Mouse (Mus musculus): ENCODE measurements around the gene Plekha5. TPM values are rescaled to one million over a fixed set of nuclear protein-coding genes. Genes with fewer than 3 reads are reported as not detected.
A peak's percentile ranks its signal among the peaks of the same experiment; 100 is the strongest.

Gene Plekha5
- total RNA-seq, 2 experiments from 2014 or later, result 10.0 to 12.9 TPM

- no peak for TF ChIP-seq CTCF (IDR thresholded peaks at IDR 0.05)
- Histone ChIP-seq H3K27ac (peak overlapping the region; percentile 95), H3K4me3 (peak overlapping the region; percentile 93)
- intact Hi-C loops (cut with DNase I), result no loop called here
- peak; percentile 97 for DNase-seq
Measured at GRCm38 (mm10) chr6:140623226-140624095, 199.6 kb downstream of the Plekha5 start.

- peak overlapping the region; percentile 93 for H3K4me3 ChIP-seq
- intact Hi-C loops (cut with DNase I), result no loop called here
- no peak for TF ChIP-seq CTCF (IDR thresholded peaks at IDR 0.05)
- H3K27ac ChIP-seq, result peak overlapping the region; percentile 95
- peak; percentile 49 for DNase-seq
Measured at GRCm38 (mm10) chr6:140624096-140625051, 200.5 kb downstream of the Plekha5 start.

GRCm38 (mm10) chr6:140629176-140629859 is 205.5 kb downstream of the Plekha5 start:
- no peak overlapping the region for H3K4me3 ChIP-seq
- no peak overlapping the region for H3K27ac ChIP-seq
- no peak for TF ChIP-seq CTCF (IDR thresholded peaks at IDR 0.05)
- intact Hi-C loops (cut with DNase I), result no loop called here
- DNase-seq, result no peak

GRCm38 (mm10) chr6:140630306-140630705 is 206.5 kb downstream of the Plekha5 start:
- H3K4me3 ChIP-seq, result no peak overlapping the region
- no peak for TF ChIP-seq CTCF (IDR thresholded peaks at IDR 0.05)
- H3K27ac ChIP-seq, result no peak overlapping the region
- intact Hi-C loops (cut with DNase I), result no loop called here
- no peak for DNase-seq

- intact Hi-C loops (cut with DNase I), result no loop called here
- no peak for DNase-seq
- no peak for TF ChIP-seq CTCF (IDR thresholded peaks at IDR 0.05)
- Histone ChIP-seq H3K27ac (no peak overlapping the region), H3K4me3 (no peak overlapping the region)
Measured at GRCm38 (mm10) chr6:140633616-140634015, 209.8 kb downstream of the Plekha5 start.

GRCm38 (mm10) chr6:140636290-140636689 is 212.4 kb downstream of the Plekha5 start:
- H3K4me3 ChIP-seq, result no peak overlapping the region
- intact Hi-C loops (cut with DNase I), result no loop called here
- no peak for DNase-seq
- H3K27ac ChIP-seq, result no peak overlapping the region
- no peak for TF ChIP-seq CTCF (IDR thresholded peaks at IDR 0.05)

- H3K4me3 ChIP-seq, result no peak overlapping the region
- H3K27ac ChIP-seq, result no peak overlapping the region
- DNase-seq, result no peak
- intact Hi-C loops (cut with DNase I), result no loop called here
- no peak for TF ChIP-seq CTCF (IDR thresholded peaks at IDR 0.05)
Measured at GRCm38 (mm10) chr6:140642010-140642409, 218.2 kb downstream of the Plekha5 start.

GRCm38 (mm10) chr6:140642655-140643054 is 218.8 kb downstream of the Plekha5 start:
- no peak overlapping the region for H3K4me3 ChIP-seq
- TF ChIP-seq CTCF (IDR thresholded peaks at IDR 0.05), result no peak
- H3K27ac ChIP-seq, result no peak overlapping the region
- intact Hi-C loops (cut with DNase I), result no loop called here
- no peak for DNase-seq

GRCm38 (mm10) chr6:140645931-140646330 is 222.1 kb downstream of the Plekha5 start:
- Histone ChIP-seq H3K27ac (no peak overlapping the region), H3K4me3 (no peak overlapping the region)
- intact Hi-C loops (cut with DNase I), result loop anchor here (5.0 kb wide), 1 partner anchor 66 kb away; no protein-coding TSS in a partner anchor
- peak; percentile 30; the same call in 1 of the 2 replicates for TF ChIP-seq CTCF (IDR thresholded peaks at IDR 0.05)
- DNase-seq, result no peak

Other genes with a start within 250 kb of the Plekha5 start
- gene Aebp2, start 198.6 kb downstream of the Plekha5 start, total RNA-seq (2021), result 10 to 100 TPM; 32.2 to 32.9 TPM

Measured in gastrocnemius, adult 2 months (tissue).